Mouse (Mus musculus) forebrain, embryonic 11.5 days (tissue): ENCODE results near the gene Foxk1. TPM values are rescaled to one million over a fixed set of nuclear protein-coding genes. Genes with fewer than 3 reads are reported as not detected.

ENCODE experiments used
- ATAC-seq: fragments of 200-750 bp; cut with Nextera tagmentation; replicated peaks from 2 replicates; pipeline ENCODE4 v1.8.0; 2017; ENCODE audit warnings: moderate TSS enrichment; ENCODE audit not compliant: low FRiP score
- DNase-seq: peaks from one replicate; pipeline ENCODE4 v3.0.0-alpha.2; 2017; ENCODE audit warnings: low spot score
- H3K27ac ChIP-seq: fragments of 300-500 bp; sonication (generic); 2 replicates; pipeline ENCODE4 v1.5.1; 2014; ENCODE audit warnings: low read depth, low read length
- H3K27me3 ChIP-seq: fragments of 300-500 bp; sonication (generic); 2 replicates; pipeline ENCODE4 v1.6.1; 2014; ENCODE audit warnings: mild to moderate bottlenecking, low read length, mixed read lengths; ENCODE audit not compliant: control insufficient read depth, insufficient read depth
- H3K36me3 ChIP-seq: fragments of 300-500 bp; sonication (generic); 2 replicates; pipeline ENCODE4 v1.6.1; 2014; ENCODE audit warnings: mild to moderate bottlenecking, low read length, moderate library complexity, mixed read lengths; ENCODE audit not compliant: control insufficient read depth, insufficient read depth
- H3K4me1 ChIP-seq: fragments of 300-500 bp; sonication (generic); replicated peaks from 2 replicates; pipeline ENCODE4 v1.6.1; 2014; ENCODE audit warnings: low read length, mixed read lengths; ENCODE audit not compliant: control insufficient read depth, insufficient read depth
- H3K4me2 ChIP-seq: fragments of 300-500 bp; sonication (generic); 2 replicates; pipeline ENCODE4 v1.6.1; 2014; ENCODE audit warnings: low read depth, mild to moderate bottlenecking, low read length, moderate library complexity, mixed read lengths; ENCODE audit not compliant: severe bottlenecking
- H3K4me3 ChIP-seq: fragments of 300-500 bp; sonication (generic); 2 replicates; pipeline ENCODE4 v1.5.1; 2014; ENCODE audit warnings: low read depth, low read length
- H3K9ac ChIP-seq: fragments of 300-500 bp; sonication (generic); 2 replicates; pipeline ENCODE4 v1.6.1; 2014; ENCODE audit warnings: low read length
- H3K9me3 ChIP-seq: fragments of 300-500 bp; sonication (generic); 2 replicates; pipeline ENCODE4 v1.6.1; 2016; ENCODE audit warnings: low read length, mixed read lengths; ENCODE audit not compliant: control insufficient read depth
- WGBS: fragments of 180-500 bp; shearing (Covaris S2); extraction: QIAGEN DNeasy Blood & Tissue Kit; methylation state at CpG from one replicate; pipeline ENCODE4 v1.1.7; 2014; 5-methylcytosine and 5-hydroxymethylcytosine counted together
- polyA plus RNA-seq: library from polyadenylated mRNA; unstranded; fragments of >200 nt; fragmentation: Nextera tagmentation; extraction: Ambion mirVana; gene quantifications from 2 replicates; pipeline ENCODE4 v1.2.1, GENCODE M21; 2014

Gene Foxk1
- polyA plus RNA-seq, 1 experiment from 2014 or later: 5.0 TPM

GRCm38 (mm10) chr5:142482512-142482911 is 81.2 kb downstream of the Foxk1 start:
- H3K9me3 ChIP-seq: no peaks in the 10 kb centered on the region
- no peaks in the 10 kb centered on the region for H3K27me3 ChIP-seq
- H3K4me3 ChIP-seq: no peak overlapping the region
- H3K27ac ChIP-seq: no peak overlapping the region
- no peak for DNase-seq
- no peaks in the 10 kb centered on the region for H3K36me3 ChIP-seq
- no peak overlapping the region for H3K9ac ChIP-seq
- WGBS: 72% methylated on average over 2 of the region's 2 CpGs
- no peak for ATAC-seq
- no peak overlapping the region for H3K4me2 ChIP-seq
- no peaks in the 10 kb centered on the region for H3K4me1 ChIP-seq

GRCm38 (mm10) chr5:142483581-142483980 is 82.3 kb downstream of the Foxk1 start:
- 86% methylated on average over 5 of the region's 5 CpGs for WGBS
- ATAC-seq: no peak
- no peaks in the 10 kb centered on the region for H3K27me3 ChIP-seq

GRCm38 (mm10) chr5:142486654-142487053 is 85.4 kb downstream of the Foxk1 start:
- no peaks in the 10 kb centered on the region for H3K36me3 ChIP-seq
- DNase-seq (no peak), ATAC-seq (no peak)
- H3K27me3 ChIP-seq: no peaks in the 10 kb centered on the region
- H3K4me2 ChIP-seq: no peak overlapping the region
- WGBS: 74% methylated on average over 9 of the region's 9 CpGs
- H3K9me3 ChIP-seq: no peaks in the 10 kb centered on the region
- no peak overlapping the region for H3K4me3 ChIP-seq
- no peak overlapping the region for H3K27ac ChIP-seq
- H3K9ac ChIP-seq: no peak overlapping the region
- no peaks in the 10 kb centered on the region for H3K4me1 ChIP-seq

More at GRCm38 (mm10) chr5:142483581-142483980, 82.3 kb downstream of the Foxk1 start:
- Histone ChIP-seq H3K36me3 (no peaks in the 10 kb centered on the region), H3K9me3 (no peaks in the 10 kb centered on the region), H3K4me2 (no peak overlapping the region), H3K4me1 (no peaks in the 10 kb centered on the region), H3K9ac (no peak overlapping the region), H3K27ac (no peak overlapping the region), H3K4me3 (no peak overlapping the region)
- DNase-seq: no peak

- Histone ChIP-seq H3K27ac (no peak overlapping the region), H3K4me3 (no peak overlapping the region), H3K4me1 (0 out of 2 replicates have a peak, but pooled peaks cover under 1% of the 10 kb centered on the region), H3K27me3 (no peaks in the 10 kb centered on the region), H3K9ac (no peak overlapping the region), H3K4me2 (no peak overlapping the region), H3K36me3 (no peaks in the 10 kb centered on the region), H3K9me3 (no peaks in the 10 kb centered on the region)
- WGBS: 80% methylated on average over 9 of the region's 9 CpGs
- DNase-seq: no peak
- ATAC-seq: no peak
Observed at GRCm38 (mm10) chr5:142489955-142490707, 88.8 kb downstream of the Foxk1 start.

GRCm38 (mm10) chr5:142493307-142493706 is 92.0 kb downstream of the Foxk1 start:
- ATAC-seq (no peak), DNase-seq (no peak)
- Histone ChIP-seq H3K27me3 (no peaks in the 10 kb centered on the region), H3K4me3 (no peak overlapping the region), H3K4me2 (no peak overlapping the region), H3K36me3 (no peaks in the 10 kb centered on the region), H3K9ac (no peak overlapping the region), H3K27ac (no peak overlapping the region), H3K4me1 (0 out of 2 replicates have a peak, but pooled peaks cover 2% of the 10 kb centered on the region), H3K9me3 (no peaks in the 10 kb centered on the region)
- WGBS: 91% methylated on average over 3 of the region's 3 CpGs

GRCm38 (mm10) chr5:142495321-142496096 is 94.2 kb downstream of the Foxk1 start:
- Histone ChIP-seq H3K4me2 (no peak overlapping the region), H3K27ac (no peak overlapping the region), H3K4me3 (no peak overlapping the region), H3K36me3 (no peaks in the 10 kb centered on the region), H3K9ac (no peak overlapping the region), H3K27me3 (no peaks in the 10 kb centered on the region), H3K9me3 (no peaks in the 10 kb centered on the region), H3K4me1 (0 out of 2 replicates have a peak, but pooled peaks cover 2% of the 10 kb centered on the region)
- DNase-seq (no peak), ATAC-seq (no peak)
- WGBS: 64% methylated on average over 14 of the region's 14 CpGs

- H3K9ac ChIP-seq: no peak overlapping the region
- H3K9me3 ChIP-seq: no peaks in the 10 kb centered on the region
- DNase-seq: peak; percentile 65
- 23% methylated on average over 3 of the region's 3 CpGs for WGBS
- no peak overlapping the region for H3K27ac ChIP-seq
- H3K4me2 ChIP-seq: no peak overlapping the region
- H3K27me3 ChIP-seq: no peaks in the 10 kb centered on the region
- 0 out of 2 replicates have a peak, but pooled peaks cover 2% of the 10 kb centered on the region for H3K4me1 ChIP-seq
- no peak; the same call in 1 of the 2 replicates for ATAC-seq
- H3K4me3 ChIP-seq: no peak overlapping the region
- no peaks in the 10 kb centered on the region for H3K36me3 ChIP-seq
Observed at GRCm38 (mm10) chr5:142498964-142499363, 97.7 kb downstream of the Foxk1 start.

GRCm38 (mm10) chr5:142500918-142501317 is 99.6 kb downstream of the Foxk1 start:
- Histone ChIP-seq H3K36me3 (no peaks in the 10 kb centered on the region), H3K4me3 (no peak overlapping the region), H3K4me1 (no peaks in the 10 kb centered on the region), H3K9ac (no peak overlapping the region), H3K4me2 (no peak overlapping the region), H3K27ac (no peak overlapping the region), H3K27me3 (no peaks in the 10 kb centered on the region), H3K9me3 (no peaks in the 10 kb centered on the region)
- ATAC-seq (no peak), DNase-seq (no peak)
- 82% methylated on average over 10 of the region's 10 CpGs for WGBS
